Comparison of ENCODE assay signal across 10 mouse cellular contexts in genomic region chr11:22987357-22987756, GRCm38 (mm10). TPM values are rescaled to one million over a fixed set of nuclear protein-coding genes. Genes with fewer than 3 reads are reported as not detected.
DNase-seq lines count a peak whose midpoint lies in the region; ATAC-seq and TF ChIP-seq lines count a peak whose summit lies in the region.
"Had no signal": no experiment of that assay in that cellular context is flagged by ENCODE, and none has a peak within 500 bp of the region (broad histone marks: within the 10 kb centered on the region; RNA-seq: fewer than 3 reads in every experiment).

No protein-coding gene starts in this region.

- H3K9ac ChIP-seq in heart, embryonic 11.5 days (ENCODE audit: low read depth, low read length) = no peak overlapping the region
- H3K9ac ChIP-seq: lung, embryonic 15.5 days had no signal

- 53% methylated on average over 2 of the region's 2 CpGs for WGBS in heart, embryonic 11.5 days (ENCODE audit: insufficient replicate concordance)
- WGBS in thymus, adult 2 months = 55% methylated on average over 2 of the region's 2 CpGs

- no peak overlapping the region for H3K4me2 ChIP-seq in heart, embryonic 11.5 days
- H3K4me2 ChIP-seq: lung, embryonic 15.5 days had no signal

- no peak for TF ChIP-seq CTCF in thymus, adult 2 months (IDR thresholded peaks at IDR 0.05; ENCODE audit: borderline replicate concordance, control insufficient read depth, extremely low read depth, insufficient read depth, low read length, poor library complexity)

- H3K36me3 ChIP-seq in heart, embryonic 11.5 days (ENCODE audit: control insufficient read depth, insufficient read depth, low read length) = no peaks in the 10 kb centered on the region
- no peaks in the 10 kb centered on the region for H3K36me3 ChIP-seq in thymus, adult 2 months (ENCODE audit: control insufficient read depth, insufficient read depth, low read length)
- H3K36me3 ChIP-seq: lung, embryonic 15.5 days had no signal

- no peak for TF ChIP-seq POLR2A in thymus, adult 2 months (IDR thresholded peaks at IDR 0.05; ENCODE audit: control insufficient read depth, extremely low read depth, insufficient read depth, low read length, poor library complexity)

- peaks cover 12% of the 10 kb centered on the region for H3K4me1 ChIP-seq in heart, embryonic 11.5 days (ENCODE audit: control insufficient read depth, insufficient read depth, low read length)
- H3K4me1 ChIP-seq in thymus, adult 2 months (replicated peaks; ENCODE audit: control insufficient read depth, insufficient read depth, low read length) = peaks cover 7% of the 10 kb centered on the region

- DNase-seq in heart, adult 8-10 months (ENCODE audit: low spot score) = peak; percentile 78
- peak; percentile 44 for DNase-seq in thymus, adult 2 months
- DNase-seq in thymus, postnatal 25 days = no peak
- DNase-seq in c-Kit-positive CD71-negative TER-119-negative erythroid progenitor cells, embryonic 14.5 days (ENCODE audit: low read depth) = peak; percentile 72
- DNase-seq in induced T-regulatory cell, adult 2 months (ENCODE audit: low read depth) = peak; percentile 87
- peak; percentile 87 for DNase-seq in retina, embryonic 14.5 days (ENCODE audit: low spot score)
- DNase-seq in ovary, adult 18-20 months (ENCODE audit: low spot score) = no peak

- no peak overlapping the region for H3K27ac ChIP-seq in heart, embryonic 11.5 days (ENCODE audit: low read depth, low read length)
- no peak overlapping the region for H3K27ac ChIP-seq in thymus, adult 2 months (ENCODE audit: control insufficient read depth, insufficient read depth, low read length)
- H3K27ac ChIP-seq: lung, embryonic 15.5 days had no signal

- H3K27me3 ChIP-seq in heart, embryonic 11.5 days (ENCODE audit: control insufficient read depth, insufficient read depth, low read length) = no peaks in the 10 kb centered on the region
- no peaks in the 10 kb centered on the region for H3K27me3 ChIP-seq in thymus, adult 2 months (ENCODE audit: control insufficient read depth, insufficient read depth, low read length)
- H3K27me3 ChIP-seq: lung, embryonic 15.5 days had no signal

- no peak overlapping the region for H3K4me3 ChIP-seq in heart, embryonic 11.5 days (ENCODE audit: low read depth, low read length)
- no peak overlapping the region for H3K4me3 ChIP-seq in thymus, adult 2 months (ENCODE audit: control insufficient read depth, insufficient read depth, low read length)
- H3K4me3 ChIP-seq: erythroblast, embryonic 14.5 days; lung, embryonic 15.5 days had no signal

- no peak for ATAC-seq in heart, embryonic 11.5 days (replicated peaks; ENCODE audit: insufficient number of reproducible peaks, low FRiP score, low TSS enrichment)

- H3K9me3 ChIP-seq in heart, embryonic 11.5 days (replicated peaks; ENCODE audit: control insufficient read depth, low read length) = no peaks in the 10 kb centered on the region
- H3K9me3 ChIP-seq: lung, embryonic 15.5 days had no signal

RNA-seq across cellular contexts. Expression of gene Cct4, which starts 3.0 kb away (rescaled TPM):
- total RNA-seq in heart, adult 8-10 months (2022) = 100 to 1,000 TPM in 3 of 4 experiments, 10 to 100 TPM in 1; 91.9 to 116 (median 105) TPM
- 275 and 277 TPM in 2 replicates for polyA plus RNA-seq in heart, embryonic 11.5 days (2014; fragmentation: Nextera tagmentation; extraction: Ambion mirVana)
- polyA plus RNA-seq in thymus, adult 2 months (2012; rRNA removed) = 206 and 311 TPM in 2 replicates

RNA-seq across cellular contexts. Expression of gene Commd1, which starts 5.2 kb away (rescaled TPM):
- 100 to 1,000 TPM; 133 to 141 (median 141) TPM for total RNA-seq in heart, adult 8-10 months (2022)
- polyA plus RNA-seq in heart, embryonic 11.5 days (2014; fragmentation: Nextera tagmentation; extraction: Ambion mirVana) = 327 and 355 TPM in 2 replicates
- polyA plus RNA-seq in thymus, adult 2 months (2012; rRNA removed) = 12.2 and 13.0 TPM in 2 replicates

RNA-seq across cellular contexts. Expression of gene Gm28048, which starts 5.5 kb away (rescaled TPM):
- 1 to 10 TPM; 2.4 to 7.1 (median 4.1) TPM for total RNA-seq in heart, adult 8-10 months (2022)
- 8.2 and 11.5 TPM in 2 replicates for polyA plus RNA-seq in heart, embryonic 11.5 days (2014; fragmentation: Nextera tagmentation; extraction: Ambion mirVana)
- polyA plus RNA-seq in thymus, adult 2 months (2012; rRNA removed) = not detected in 2 replicates
- polyA plus RNA-seq: erythroblast, embryonic 14.5 days had no signal

RNA-seq across cellular contexts. Expression of gene Zrsr1, which starts 15.6 kb away (rescaled TPM):
- 10 to 100 TPM; 19.1 to 29.4 (median 20.6) TPM for total RNA-seq in heart, adult 8-10 months (2022)
- 2.2 and 3.1 TPM in 2 replicates for polyA plus RNA-seq in heart, embryonic 11.5 days (2014; fragmentation: Nextera tagmentation; extraction: Ambion mirVana)
- 3.4 and 3.5 TPM in 2 replicates for polyA plus RNA-seq in thymus, adult 2 months (2012; rRNA removed)

RNA-seq across cellular contexts. Expression of gene Fam161a, which starts 20.0 kb away (rescaled TPM):
- 1 to 10 TPM in 3 of 4 experiments, under 1 TPM in 1; 0.79 to 2.2 (median 1.6) TPM for total RNA-seq in heart, adult 8-10 months (2022)
- 1.3 and 1.9 TPM in 2 replicates for polyA plus RNA-seq in heart, embryonic 11.5 days (2014; fragmentation: Nextera tagmentation; extraction: Ambion mirVana)
- polyA plus RNA-seq in thymus, adult 2 months (2012; rRNA removed) = 0.17 and 0.66 TPM in 2 replicates

Comparison
In these comparisons a context has a peak if more than half of its experiments do, and no peak if none do; other contexts are left out.
1. DNase-seq: peak in heart, adult 8-10 months (single experiment), thymus, adult 2 months (single experiment), c-Kit-positive CD71-negative TER-119-negative erythroid progenitor cells, embryonic 14.5 days (single experiment), induced T-regulatory cell, adult 2 months (single experiment) and retina, embryonic 14.5 days (single experiment); none in thymus, postnatal 25 days (single experiment) and ovary, adult 18-20 months (single experiment).
2. RNA of gene Commd1, which starts 5.2 kb away (polyA plus RNA-seq): 327 to 355 TPM in heart, embryonic 11.5 days; 12.2 to 13.0 TPM in thymus, adult 2 months; every median in the first group is over 10 times any median in the second.